Mouse (Mus musculus) kidney, embryonic 16.5 days (tissue): ENCODE results near the gene Gstp2. TPM values are rescaled to one million over a fixed set of nuclear protein-coding genes. Genes with fewer than 3 reads are reported as not detected.

Experiments used
- ATAC-seq: fragments of 200-750 bp; cut with Nextera tagmentation; 2 replicates; pipeline ENCODE4 v1.8.0; 2017; ENCODE audit warnings: moderate TSS enrichment; ENCODE audit not compliant: low FRiP score, low TSS enrichment
- H3K27ac ChIP-seq: fragments of 300-500 bp; sonication (generic); 2 replicates; pipeline ENCODE4 v1.5.1; 2014; ENCODE audit warnings: low read length
- H3K27me3 ChIP-seq: fragments of 300-500 bp; sonication (generic); 2 replicates; pipeline ENCODE4 v1.6.1; 2014; ENCODE audit warnings: low read length, control low read depth, mixed read lengths; ENCODE audit not compliant: insufficient read depth
- H3K36me3 ChIP-seq: fragments of 300-500 bp; sonication (generic); 2 replicates; pipeline ENCODE4 v1.6.1; 2014; ENCODE audit warnings: low read length, control low read depth, mixed read lengths; ENCODE audit not compliant: insufficient read depth
- H3K4me1 ChIP-seq: fragments of 300-500 bp; sonication (generic); 2 replicates; pipeline ENCODE4 v1.6.1; 2014; ENCODE audit warnings: low read length, control low read depth, mixed read lengths; ENCODE audit not compliant: insufficient read depth
- H3K4me2 ChIP-seq: fragments of 300-500 bp; sonication (generic); replicated peaks from 2 replicates; pipeline ENCODE4 v1.6.1; 2014; ENCODE audit warnings: low read depth, low read length
- H3K4me3 ChIP-seq: fragments of 300-500 bp; sonication (generic); 2 replicates; pipeline ENCODE4 v1.5.1; 2014; ENCODE audit warnings: mild to moderate bottlenecking, low read length
- H3K9ac ChIP-seq: fragments of 300-500 bp; sonication (generic); replicated peaks from 2 replicates; pipeline ENCODE4 v1.6.1; 2014; ENCODE audit warnings: low read length
- H3K9me3 ChIP-seq: fragments of 300-500 bp; sonication (generic); 2 replicates; pipeline ENCODE4 v1.6.1; 2016; ENCODE audit warnings: low read length, control low read depth
- WGBS: fragments of 180-500 bp; shearing (Covaris S2); extraction: QIAGEN DNeasy Blood & Tissue Kit; methylation state at CpG from one replicate; pipeline ENCODE4 v1.1.7; 2014; 5-methylcytosine and 5-hydroxymethylcytosine counted together
- polyA plus RNA-seq: library from polyadenylated mRNA; unstranded; fragments of >200 nt; fragmentation: Nextera tagmentation; extraction: Ambion mirVana; gene quantifications from 2 replicates; pipeline ENCODE4 v1.2.1, GENCODE M21; 2015

The Gstp2 gene
- polyA plus RNA-seq, 1 experiment from 2014 or later: 2.5 TPM

DNA sequence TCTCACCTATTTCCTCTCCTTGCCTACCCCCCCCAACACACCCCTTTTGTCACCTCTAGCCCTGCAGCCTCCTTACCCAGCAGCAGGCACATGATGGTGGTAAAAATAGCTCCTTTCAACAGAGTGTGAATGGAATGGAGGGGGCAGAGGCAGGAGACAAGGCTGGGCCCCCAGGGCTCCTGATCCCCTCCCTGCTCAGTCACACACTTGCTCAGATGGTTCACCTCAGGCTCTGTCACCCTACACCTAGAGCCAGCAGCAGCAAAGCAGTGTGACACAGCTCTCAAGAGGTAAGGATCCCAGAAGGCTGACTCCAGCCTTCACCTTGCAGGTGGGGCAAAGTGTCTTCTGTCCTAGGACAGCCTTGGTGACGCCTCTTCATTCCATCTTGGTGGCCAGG is 42.7 kb downstream of the Gstp2 start, which contains the start of gene Doc2g:
TSS of gene Doc2g (plus strand) at position 202 of the 400 bp plus-strand sequence.
- peaks cover 24% of the 10 kb centered on the region for H3K36me3 ChIP-seq
- WGBS: 78% methylated on average over 1 of the region's 1 CpGs
- H3K27me3 ChIP-seq: no peaks in the 10 kb centered on the region
- no peak within 1 kb of the TSS for H3K4me3 ChIP-seq
- no peak for ATAC-seq
- no peak within 1 kb of the TSS for H3K4me2 ChIP-seq
- no peak within 1 kb of the TSS for H3K27ac ChIP-seq
- H3K4me1 ChIP-seq: peaks cover 20% of the 10 kb centered on the region
- H3K9ac ChIP-seq: no peak within 1 kb of the TSS
- no peaks in the 10 kb centered on the region for H3K9me3 ChIP-seq

DNA sequence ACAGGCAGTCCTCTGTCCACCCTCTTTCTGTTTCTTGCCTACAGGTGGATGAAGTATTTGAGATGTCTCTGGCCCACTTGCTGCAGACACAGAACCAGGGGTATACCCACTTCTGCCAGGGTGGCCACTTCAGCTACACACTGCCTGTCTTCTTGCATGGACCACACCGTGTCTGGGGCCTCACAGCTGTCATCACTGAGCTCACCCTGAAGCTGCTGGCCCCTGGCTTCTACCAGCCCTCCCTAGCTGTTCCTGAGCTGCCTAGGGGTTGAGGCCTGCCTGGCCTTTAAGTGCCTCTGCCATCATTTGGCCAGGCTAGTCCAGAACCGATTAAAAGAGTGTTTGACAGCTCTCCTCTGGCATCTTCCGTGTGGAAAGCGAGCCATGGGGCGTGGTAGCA is 44.1 kb downstream of the Gstp2 start:
- no peak overlapping the region for H3K4me3 ChIP-seq
- 76% methylated on average over 5 of the region's 5 CpGs for WGBS
- no peak overlapping the region for H3K4me2 ChIP-seq
- no peak overlapping the region; the same call in 1 of the 2 replicates for H3K27ac ChIP-seq
- H3K27me3 ChIP-seq: no peaks in the 10 kb centered on the region
- ATAC-seq: no peak
- H3K9ac ChIP-seq: peak overlapping the region; percentile 83; the same call in 1 of the 2 replicates
- H3K36me3 ChIP-seq: peaks cover 11% of the 10 kb centered on the region
- H3K9me3 ChIP-seq: no peaks in the 10 kb centered on the region
- peaks cover 26% of the 10 kb centered on the region for H3K4me1 ChIP-seq

DNA sequence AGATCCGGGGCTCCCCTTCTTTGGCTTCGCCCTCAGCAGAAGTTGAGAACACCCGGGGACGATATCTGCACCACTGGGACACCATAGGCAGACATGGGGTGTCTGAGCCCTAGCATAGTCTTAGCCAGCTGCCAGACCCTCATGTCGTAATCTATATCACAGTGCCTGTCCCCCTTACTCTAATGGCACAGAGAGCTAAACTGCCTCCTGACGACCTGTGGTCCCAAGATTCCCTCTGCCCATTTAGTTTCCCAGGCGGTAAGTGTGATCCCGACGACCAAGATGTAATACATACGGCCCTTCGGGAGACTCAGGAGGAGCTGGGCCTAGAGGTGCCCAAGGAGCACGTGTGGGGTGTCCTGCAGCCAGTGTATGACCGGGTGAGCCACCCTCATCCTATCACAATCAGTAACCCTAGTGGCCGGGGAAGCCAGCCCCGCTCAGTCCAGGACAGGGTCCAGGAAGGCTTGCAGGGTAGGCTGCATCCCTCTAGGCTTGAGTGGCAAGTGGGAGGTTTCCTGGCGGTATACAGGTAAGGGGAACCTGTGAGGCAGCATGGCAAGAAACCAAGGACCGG is 44.8 kb downstream of the Gstp2 start:
- H3K27me3 ChIP-seq: no peaks in the 10 kb centered on the region
- no peaks in the 10 kb centered on the region for H3K9me3 ChIP-seq
- 11% methylated on average over 17 of the region's 17 CpGs for WGBS
- peak overlapping the region; percentile 83 for H3K9ac ChIP-seq
- peak overlapping the region; percentile 99 for H3K27ac ChIP-seq
- H3K4me1 ChIP-seq: peaks cover 33% of the 10 kb centered on the region
- peaks cover 3% of the 10 kb centered on the region for H3K36me3 ChIP-seq
- H3K4me3 ChIP-seq: peak overlapping the region; percentile 64
- ATAC-seq: 0 out of 2 replicates have a peak, but pooled peaks have one; percentile 20
- H3K4me2 ChIP-seq: peak overlapping the region; percentile 82

DNA sequence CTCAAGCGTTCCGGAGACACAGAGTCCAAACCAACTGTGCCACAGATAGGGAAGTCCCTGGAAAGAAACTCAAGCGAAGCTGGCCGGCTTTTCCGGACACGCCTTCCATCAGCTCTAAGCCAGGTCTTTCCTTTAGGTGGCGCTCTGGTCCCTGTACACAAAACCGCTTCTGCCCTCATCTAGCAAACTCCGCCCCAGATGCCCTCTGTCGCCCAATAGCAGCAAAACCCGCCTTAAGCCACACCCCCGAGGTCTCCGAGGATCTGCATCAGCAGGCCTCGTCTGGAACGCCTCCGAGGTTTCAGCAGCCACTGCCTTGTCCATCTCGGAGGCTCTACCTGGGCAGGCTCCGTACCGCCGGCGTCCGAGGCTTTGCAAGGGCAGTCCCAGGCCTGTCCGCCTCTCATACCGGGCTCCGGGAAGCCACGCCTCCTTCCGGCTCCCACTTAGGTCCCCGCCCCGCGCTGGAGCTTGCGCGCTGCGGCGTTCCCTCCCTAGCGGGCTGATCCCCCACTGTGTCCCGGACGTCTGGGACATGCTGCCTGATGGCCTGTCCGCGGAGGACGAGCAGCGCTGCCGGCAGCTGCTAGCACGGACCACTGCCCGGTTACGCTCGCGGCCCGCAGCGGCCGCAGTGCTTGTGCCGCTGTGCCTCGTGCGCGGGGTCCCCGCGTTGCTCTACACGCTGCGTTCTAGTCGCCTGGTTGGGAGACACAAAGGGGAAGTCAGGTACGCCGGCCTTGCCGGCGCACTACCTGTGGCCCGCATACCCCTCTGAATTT is 45.5 kb downstream of the Gstp2 start, which contains the start of the genes Nudt8 and Gm49405:
TSS of gene Nudt8 (plus strand) at position 462 of the 782 bp plus-strand sequence.
TSS of gene Gm49405 (plus strand) at position 508 of the 782 bp plus-strand sequence.
- peaks cover 40% of the 10 kb centered on the region for H3K4me1 ChIP-seq
- ATAC-seq: peak; percentile 94
- WGBS: 0% methylated on average over 64 of the region's 64 CpGs
- no peaks in the 10 kb centered on the region for H3K36me3 ChIP-seq
- no peaks in the 10 kb centered on the region for H3K9me3 ChIP-seq
- H3K9ac ChIP-seq: peak within 1 kb of the TSS; percentile 83
- H3K27ac ChIP-seq: peak within 1 kb of the TSS; percentile 99
- peak within 1 kb of the TSS; percentile 82 for H3K4me2 ChIP-seq
- no peaks in the 10 kb centered on the region for H3K27me3 ChIP-seq
- H3K4me3 ChIP-seq: peak within 1 kb of the TSS; percentile 64

DNA sequence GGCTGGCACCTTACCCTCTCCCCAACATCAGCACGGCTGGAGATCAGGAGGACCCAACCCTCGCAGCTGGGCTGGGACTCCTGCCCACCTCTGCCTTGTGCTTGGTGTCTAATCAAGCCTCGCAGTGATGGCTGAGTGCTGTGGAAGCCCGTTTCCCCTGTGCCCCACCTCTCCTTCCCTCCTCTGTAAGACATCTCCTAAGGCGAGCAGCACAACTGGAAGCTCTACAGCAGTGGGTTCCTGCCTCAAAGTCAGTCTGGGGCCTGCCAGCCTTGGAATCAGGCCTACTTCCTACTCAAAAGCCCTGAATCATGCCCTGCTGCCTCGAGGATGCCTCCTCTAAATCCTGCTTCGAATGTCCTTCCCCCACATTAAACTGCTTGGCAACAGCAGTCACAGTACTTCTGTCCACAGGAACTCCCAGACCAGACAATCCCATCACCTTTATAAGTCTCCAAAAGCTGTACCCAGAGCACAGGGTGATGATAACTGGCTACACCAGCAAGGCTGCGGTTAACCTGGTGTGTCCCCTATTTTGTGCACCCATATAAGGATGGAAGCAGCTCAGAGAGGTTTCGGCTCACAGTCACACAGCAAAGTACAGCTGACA is 46.6 kb downstream of the Gstp2 start:
- no peaks in the 10 kb centered on the region for H3K9me3 ChIP-seq
- 77% methylated on average over 9 of the region's 9 CpGs for WGBS
- H3K27me3 ChIP-seq: no peaks in the 10 kb centered on the region
- peak overlapping the region; percentile 22 for H3K9ac ChIP-seq
- peak overlapping the region; percentile 64; the same call in 1 of the 2 replicates for H3K4me3 ChIP-seq
- ATAC-seq: no peak
- no peak overlapping the region for H3K27ac ChIP-seq
- peak overlapping the region; percentile 82 for H3K4me2 ChIP-seq
- peaks cover 43% of the 10 kb centered on the region for H3K4me1 ChIP-seq
- no peaks in the 10 kb centered on the region for H3K36me3 ChIP-seq

DNA sequence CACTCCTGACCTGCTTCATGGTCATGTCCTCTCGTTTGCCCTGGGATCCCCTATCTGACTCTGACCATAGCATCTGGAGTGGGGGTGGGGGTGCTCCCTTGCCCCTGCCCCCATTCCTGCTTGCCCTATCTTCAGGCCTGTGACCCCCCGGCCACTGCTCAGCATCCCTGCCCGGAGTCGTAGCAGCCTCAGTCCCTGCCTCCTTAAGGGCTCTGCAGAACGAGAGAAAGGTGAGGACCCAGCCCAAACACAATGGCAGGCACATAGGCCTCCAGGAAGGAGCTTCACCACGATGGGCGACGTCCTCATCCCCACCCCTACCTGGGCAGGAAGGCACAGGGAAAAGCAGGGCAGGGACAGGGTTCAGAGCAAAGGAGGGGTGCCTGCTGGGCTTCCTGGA is 47.5 kb downstream of the Gstp2 start:
- Histone ChIP-seq H3K27ac (no peak overlapping the region), H3K4me1 (peaks cover 43% of the 10 kb centered on the region), H3K9me3 (no peaks in the 10 kb centered on the region), H3K9ac (no peak overlapping the region), H3K36me3 (no peaks in the 10 kb centered on the region), H3K4me3 (no peak overlapping the region), H3K27me3 (no peaks in the 10 kb centered on the region), H3K4me2 (no peak overlapping the region)
- no peak for ATAC-seq
- 62% methylated on average over 8 of the region's 8 CpGs for WGBS

DNA sequence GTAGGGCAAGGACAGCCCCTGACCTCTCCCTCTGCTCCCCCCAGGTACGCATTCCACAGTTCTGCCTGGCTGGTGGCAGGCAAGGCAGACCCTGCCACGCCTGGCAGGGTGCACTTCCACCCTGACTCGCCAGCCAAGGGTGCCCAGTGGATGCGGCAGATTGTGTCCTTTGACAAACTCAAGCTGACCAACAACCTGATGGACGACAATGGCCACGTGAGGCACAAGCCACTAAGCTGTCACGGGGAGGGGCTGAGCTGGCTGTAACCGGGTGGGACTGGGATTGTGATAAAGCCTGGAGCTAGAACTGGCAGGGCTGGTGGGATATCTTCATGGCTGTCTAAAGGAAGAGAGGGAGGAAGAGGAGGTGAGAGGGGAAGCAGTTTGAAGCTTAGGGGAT is 48.6 kb downstream of the Gstp2 start:
- H3K4me1 ChIP-seq: peaks cover 43% of the 10 kb centered on the region

DNA sequence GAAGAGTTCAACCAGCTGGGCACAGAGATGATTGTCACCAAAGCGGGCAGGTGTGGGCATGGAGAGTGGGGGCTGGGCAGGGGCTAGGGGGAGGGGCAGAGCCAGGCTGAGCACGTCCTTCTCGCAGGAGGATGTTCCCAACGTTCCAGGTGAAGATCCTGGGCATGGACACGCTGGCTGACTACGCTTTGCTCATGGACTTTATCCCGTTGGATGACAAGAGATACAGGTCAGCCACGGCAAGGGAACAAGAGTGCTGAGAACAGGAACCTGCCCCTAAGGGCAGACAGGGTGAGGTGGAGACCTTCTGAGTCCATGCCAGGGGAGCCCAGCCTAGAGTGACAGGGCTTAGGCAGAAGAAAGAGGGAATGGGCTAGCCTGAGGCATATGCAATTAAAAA is 49.1 kb downstream of the Gstp2 start:
- Histone ChIP-seq H3K4me2 (no peak overlapping the region), H3K4me3 (no peak overlapping the region), H3K4me1 (peaks cover 39% of the 10 kb centered on the region), H3K36me3 (no peaks in the 10 kb centered on the region), H3K9me3 (no peaks in the 10 kb centered on the region), H3K27me3 (no peaks in the 10 kb centered on the region), H3K27ac (no peak overlapping the region), H3K9ac (no peak overlapping the region; the same call in 1 of the 2 replicates)
- ATAC-seq: no peak
- 71% methylated on average over 8 of the region's 8 CpGs for WGBS

More for the DNA sequence above, 48.6 kb downstream of the Gstp2 start:
- no peak for ATAC-seq
- H3K27ac ChIP-seq: no peak overlapping the region
- no peak overlapping the region for H3K4me3 ChIP-seq
- no peak overlapping the region for H3K4me2 ChIP-seq
- 46% methylated on average over 8 of the region's 8 CpGs for WGBS
- H3K36me3 ChIP-seq: no peaks in the 10 kb centered on the region
- H3K9ac ChIP-seq: no peak overlapping the region; the same call in 1 of the 2 replicates
- H3K27me3 ChIP-seq: no peaks in the 10 kb centered on the region
- H3K9me3 ChIP-seq: no peaks in the 10 kb centered on the region

DNA sequence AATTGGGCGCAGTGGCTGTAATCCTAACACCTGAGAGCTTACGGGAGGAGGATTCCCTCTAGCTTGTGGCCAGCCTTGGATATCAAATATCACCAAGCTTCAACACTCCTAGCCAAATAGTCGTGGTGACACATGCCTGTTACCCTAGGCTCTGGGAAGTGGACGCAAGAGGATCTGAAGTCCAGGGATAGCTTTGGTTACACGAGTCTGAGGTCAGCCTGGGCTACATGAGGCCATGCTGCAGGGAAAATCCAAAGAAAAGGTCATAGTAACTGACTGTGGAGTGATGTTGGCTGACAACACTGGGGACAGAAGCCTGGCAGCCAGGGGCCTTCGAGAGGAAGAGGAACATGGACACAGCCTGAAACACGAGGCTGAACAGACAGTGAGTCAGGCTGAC is 49.7 kb downstream of the Gstp2 start:
- H3K27ac ChIP-seq: no peak overlapping the region
- H3K9me3 ChIP-seq: no peaks in the 10 kb centered on the region
- peaks cover 32% of the 10 kb centered on the region for H3K4me1 ChIP-seq
- H3K9ac ChIP-seq: no peak overlapping the region
- H3K36me3 ChIP-seq: no peaks in the 10 kb centered on the region
- no peak overlapping the region for H3K4me3 ChIP-seq
- no peaks in the 10 kb centered on the region for H3K27me3 ChIP-seq
- 51% methylated on average over 7 of the region's 7 CpGs for WGBS
- no peak overlapping the region for H3K4me2 ChIP-seq
- no peak for ATAC-seq
